In genomic region chr9:32938857-32939256, GRCm38 (mm10) we compare ENCODE assay signal across 15 mouse cellular contexts.
"Had no signal": no experiment of that assay in that cellular context is flagged by ENCODE, and none has a peak within 500 bp of the region (broad histone marks: within the 10 kb centered on the region; RNA-seq: fewer than 3 reads in every experiment).

No protein-coding gene starts in this region.

- ATAC-seq: liver, embryonic 12.5 days; midbrain, embryonic 15.5 days had no signal

- H3K27ac ChIP-seq: kidney, postnatal 0 days; limb, embryonic 15.5 days; liver, embryonic 12.5 days; macrophage; midbrain, embryonic 15.5 days; neural tube, embryonic 15.5 days had no signal

- H3K27me3 ChIP-seq: liver, embryonic 12.5 days had no signal

- H3K4me3 ChIP-seq: limb, embryonic 15.5 days; liver, embryonic 12.5 days; megakaryocyte, embryonic 14.5 days; midbrain, embryonic 15.5 days; neural tube, embryonic 15.5 days had no signal

- H3K36me3 ChIP-seq: limb, embryonic 15.5 days; liver, embryonic 12.5 days; midbrain, embryonic 15.5 days; neural tube, embryonic 15.5 days had no signal

- DNase-seq: kidney, adult 8-10 months; kidney, postnatal 36 days; layer of hippocampus, adult 9-11 months; layer of hippocampus, postnatal 36 days; lung, embryonic 14.5 days; lung, postnatal 10 days; right cerebral cortex, adult 18-20 months; right cerebral cortex, postnatal 25 days had no signal
